Mouse (Mus musculus): ENCODE results near the gene Olfr530.

DNA sequence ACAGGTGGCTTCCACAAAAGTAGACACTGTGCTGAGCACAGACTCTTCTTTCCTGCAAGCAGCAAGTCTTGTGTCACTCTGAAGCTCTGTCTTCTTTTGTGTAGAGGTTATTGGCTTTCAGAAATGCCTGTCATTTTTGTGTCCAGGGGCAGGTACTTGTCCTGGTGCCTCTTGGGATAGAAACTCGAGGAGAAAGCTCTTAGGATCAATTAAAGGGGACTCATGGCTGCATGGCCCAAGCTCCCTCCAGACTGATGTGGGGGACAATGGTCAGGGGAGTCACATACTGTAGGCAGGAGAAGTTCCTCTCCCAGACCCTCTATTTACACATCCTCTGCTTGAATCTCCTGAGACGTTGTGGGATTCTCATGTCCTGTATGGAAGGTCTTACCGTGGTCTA, 14.6 kb downstream of the Olfr530 start, which contains the start of gene Olfr60:
- TF ChIP-seq CTCF (IDR thresholded peaks at IDR 0.05; ENCODE audit: low read depth, low read length) (no peak), POLR2A (IDR thresholded peaks at IDR 0.05; ENCODE audit: extremely low read depth, insufficient read depth, low read length) (no peak)

Measured in liver, adult 2 months (tissue).